Mouse (Mus musculus) heart, adult 18-20 months (tissue): ENCODE data around the gene Eno3. TPM values are rescaled to one million over a fixed set of nuclear protein-coding genes. Genes with fewer than 3 reads are reported as not detected.

Experiments
- DNase-seq, 2 experiments: peaks; one replicate each; pipeline ENCODE4 v3.0.0; 2021 to 2022; ENCODE audit warnings: mixed read lengths in 1 of 2
- long read RNA-seq, 2 experiments: library from polyadenylated mRNA; stranded (forward); transcript quantifications; one replicate each; pipeline ENCODE4 v2.0.0; 2021
- total RNA-seq, 2 experiments: library from RNA; stranded (reverse); gene quantifications; 2 replicates each; pipeline ENCODE4 v1.2.3; 2021

Eno3 gene
- total RNA-seq, result 1,000 to 10,000 TPM; 1,596 to 1,839 TPM
- long read RNA-seq, experiment 1, transcript Eno3-202 (12 exons, 1,564 nt), result minor isoform, 452 of 2,077 reads
- long read RNA-seq, experiment 1, transcript Eno3-206 (11 exons, 1,461 nt), result minor isoform, 70 of 2,077 reads
- long read RNA-seq, experiment 1, transcript Eno3-201 (12 exons, 1,454 nt), result major isoform, 1,179 of 2,077 reads
- long read RNA-seq, experiment 1, partial matches to known transcripts, result 119 of 2,077 reads
- long read RNA-seq, experiment 1, other reads (novel, unspliced or antisense), result 257 of 2,077 reads
- long read RNA-seq, experiment 2, transcript Eno3-201 (12 exons, 1,454 nt), result major isoform, 658 of 1,179 reads
- long read RNA-seq, experiment 2, transcript Eno3-206 (11 exons, 1,461 nt), result minor isoform, 43 of 1,179 reads
- long read RNA-seq, experiment 2, transcript Eno3-202 (12 exons, 1,564 nt), result minor isoform, 250 of 1,179 reads
- long read RNA-seq, experiment 2, partial matches to known transcripts, result 86 of 1,179 reads
- long read RNA-seq, experiment 2, other reads (novel, unspliced or antisense), result 142 of 1,179 reads

GRCm38 (mm10) chr11:70656964-70657363 is at the start of gene Eno3:
Gene Eno3 (plus strand): TSS chr11:70657202.
- DNase-seq, result peak; percentile 52 to 55

- DNase-seq, result no peak
Measured at GRCm38 (mm10) chr11:70607611-70608010, 49.4 kb upstream of the Eno3 start.

GRCm38 (mm10) chr11:70608381-70609066 is 48.5 kb upstream of the Eno3 start:
- no peak for DNase-seq

GRCm38 (mm10) chr11:70610752-70611151 is 46.2 kb upstream of the Eno3 start:
- DNase-seq, result no peak

GRCm38 (mm10) chr11:70612505-70612904 is 44.5 kb upstream of the Eno3 start:
- no peak for DNase-seq

GRCm38 (mm10) chr11:70615074-70615473 is 41.9 kb upstream of the Eno3 start:
- peak; percentile 77 to 83 for DNase-seq

- DNase-seq, result no peak
Measured at GRCm38 (mm10) chr11:70615516-70616093, 41.4 kb upstream of the Eno3 start, which contains the start of gene 4930544D05Rik. Gene 4930544D05Rik (plus strand): TSS chr11:70615848.

GRCm38 (mm10) chr11:70619101-70619500 is 37.9 kb upstream of the Eno3 start, which contains the start of gene Chrne:
Gene Chrne (minus strand): TSS chr11:70619216.
- no peak for DNase-seq

- peak in 1 of 2 experiments; percentile 27 for DNase-seq
Measured at GRCm38 (mm10) chr11:70621972-70622814, 34.8 kb upstream of the Eno3 start.

GRCm38 (mm10) chr11:70623053-70623742 is 33.8 kb upstream of the Eno3 start:
- DNase-seq, result no peak

GRCm38 (mm10) chr11:70625473-70625872 is 31.5 kb upstream of the Eno3 start:
- peak in 1 of 2 experiments; percentile 66 for DNase-seq

- DNase-seq, result no peak
Measured at GRCm38 (mm10) chr11:70626877-70627276, 30.1 kb upstream of the Eno3 start.

- no peak for DNase-seq
Measured at GRCm38 (mm10) chr11:70628431-70628830, 28.6 kb upstream of the Eno3 start.

- no peak for DNase-seq
Measured at GRCm38 (mm10) chr11:70629557-70629956, 27.4 kb upstream of the Eno3 start.

- DNase-seq, result no peak
Measured at GRCm38 (mm10) chr11:70630129-70630528, 26.9 kb upstream of the Eno3 start.

GRCm38 (mm10) chr11:70635601-70636000 is 21.4 kb upstream of the Eno3 start:
- no peak for DNase-seq

GRCm38 (mm10) chr11:70637764-70638163 is 19.2 kb upstream of the Eno3 start:
- no peak for DNase-seq

GRCm38 (mm10) chr11:70638293-70638692 is 18.7 kb upstream of the Eno3 start:
- DNase-seq, result no peak

- no peak for DNase-seq
Measured at GRCm38 (mm10) chr11:70638714-70639278, 18.2 kb upstream of the Eno3 start, which contains the start of gene Gp1ba. Gene Gp1ba (plus strand): TSS chr11:70639122.

- no peak for DNase-seq
Measured at GRCm38 (mm10) chr11:70639976-70640375, 17.0 kb upstream of the Eno3 start.

- no peak for DNase-seq
Measured at GRCm38 (mm10) chr11:70641241-70641640, 15.8 kb upstream of the Eno3 start.
